Mouse (Mus musculus): ENCODE results near the gene Klc4. TPM values are rescaled to one million over a fixed set of nuclear protein-coding genes. Genes with fewer than 3 reads are reported as not detected.

Gene Klc4
- total and polyA plus RNA-seq, 3 experiments = 5.4 to 9.5 TPM; not detected in 1

GRCm38 (mm10) chr17:46682654-46683389 lies 37.0 kb upstream of the Klc4 start:
- H3K36me3 ChIP-seq (ENCODE audit: control insufficient read depth in 1 of 2, insufficient read depth in 2 of 2, low read length in 2 of 2) = peaks cover 0 to 13% of the 10 kb centered on the region in 2 experiments; a peak in 3 of 4 replicates
- peaks cover 2 to 9% of the 10 kb centered on the region in 2 experiments; a peak in 3 of 4 replicates for H3K4me1 ChIP-seq (ENCODE audit: control insufficient read depth in 1 of 2, insufficient read depth in 2 of 2, low read length in 2 of 2)
- no peak overlapping the region for H3K4me3 ChIP-seq (ENCODE audit: control insufficient read depth in 1 of 2, insufficient read depth in 1 of 2, low read depth in 2 of 2, low read length in 2 of 2)
- no peak overlapping the region for H3K9ac ChIP-seq (ENCODE audit: control insufficient read depth, low read depth, low read length, poor library complexity, severe bottlenecking)
- H3K9me3 ChIP-seq (replicated peaks; ENCODE audit: insufficient read depth, low read length) = no peaks in the 10 kb centered on the region
- H3K27ac ChIP-seq (ENCODE audit: control insufficient read depth, low read depth, low read length) = no peak overlapping the region
- peaks cover 34% of the 10 kb centered on the region for H3K79me2 ChIP-seq (ENCODE audit: control insufficient read depth, insufficient read depth, low read length, poor library complexity)
- H3K27me3 ChIP-seq (ENCODE audit: control insufficient read depth in 1 of 2, insufficient read depth in 2 of 2, low read length in 2 of 2) = no peaks in the 10 kb centered on the region
- DNase-seq (ENCODE audit: low read depth, low spot score) = no peak
- no peak for TF ChIP-seq TBP (IDR thresholded peaks at IDR 0.05; ENCODE audit: low read depth, low read length)
- TF ChIP-seq CTCF (IDR thresholded peaks at IDR 0.05 in 2 of 3, conservative IDR thresholded peaks at IDR 0.05 in 1 of 3; ENCODE audit: control insufficient read depth in 1 of 3, insufficient read depth in 1 of 3, low read depth in 2 of 3, low read length in 3 of 3, poor library complexity in 1 of 3, severe bottlenecking in 1 of 3) = no peak
- TF ChIP-seq MXI1 (IDR thresholded peaks at IDR 0.05; ENCODE audit: low read depth, low read length) = no peak
- no peak for TF ChIP-seq UBTF (IDR thresholded peaks at IDR 0.05; ENCODE audit: borderline replicate concordance, insufficient read depth, low read depth, low read length)
- TF ChIP-seq ZNF384 (IDR thresholded peaks at IDR 0.05; ENCODE audit: low read depth, low read length) = no peak
- no peak for TF ChIP-seq MAFK (IDR thresholded peaks at IDR 0.05; ENCODE audit: borderline replicate concordance, low read depth, low read length)
- no peak for TF ChIP-seq USF1 (IDR thresholded peaks at IDR 0.05; ENCODE audit: low read depth, low read length)
- TF ChIP-seq NRF1 (IDR thresholded peaks at IDR 0.05; ENCODE audit: insufficient read depth, low read depth, low read length, poor library complexity, severe bottlenecking) = no peak
- TF ChIP-seq USF2 (IDR thresholded peaks at IDR 0.05; ENCODE audit: borderline replicate concordance in 1 of 2, insufficient read depth in 1 of 2, low read depth in 1 of 2, low read length in 2 of 2) = no peak
- TF ChIP-seq ZMIZ1 (IDR thresholded peaks at IDR 0.05; ENCODE audit: low read depth, low read length) = no peak
- TF ChIP-seq POLR2A (IDR thresholded peaks at IDR 0.05; ENCODE audit: control insufficient read depth in 1 of 2, insufficient read depth in 1 of 2, low read depth in 1 of 2, low read length in 2 of 2, poor library complexity in 1 of 2) = no peak
- no peak for TF ChIP-seq ZC3H11A (IDR thresholded peaks at IDR 0.05; ENCODE audit: low read depth, low read length)

GRCm38 (mm10) chr17:46681466-46682118 lies 35.8 kb upstream of the Klc4 start:
- H3K27me3 ChIP-seq (ENCODE audit: control insufficient read depth in 1 of 2, insufficient read depth in 2 of 2, low read length in 2 of 2) = no peaks in the 10 kb centered on the region
- H3K4me3 ChIP-seq (ENCODE audit: control insufficient read depth in 1 of 2, insufficient read depth in 1 of 2, low read depth in 2 of 2, low read length in 2 of 2) = peak overlapping the region; percentile 73 to 76
- H3K9me3 ChIP-seq (replicated peaks; ENCODE audit: insufficient read depth, low read length) = no peaks in the 10 kb centered on the region
- H3K4me1 ChIP-seq (ENCODE audit: control insufficient read depth in 1 of 2, insufficient read depth in 2 of 2, low read length in 2 of 2) = peaks cover 2 to 9% of the 10 kb centered on the region in 2 experiments; a peak in 3 of 4 replicates
- peaks cover 0 to 13% of the 10 kb centered on the region in 2 experiments; a peak in 2 of 4 replicates for H3K36me3 ChIP-seq (ENCODE audit: control insufficient read depth in 1 of 2, insufficient read depth in 2 of 2, low read length in 2 of 2)
- peak overlapping the region; percentile 78 for H3K9ac ChIP-seq (ENCODE audit: control insufficient read depth, low read depth, low read length, poor library complexity, severe bottlenecking)
- TF ChIP-seq CHD2 (IDR thresholded peaks at IDR 0.05; ENCODE audit: low read length) (no peak), HCFC1 (IDR thresholded peaks at IDR 0.05; ENCODE audit: low read depth, low read length) (no peak), MAX (IDR thresholded peaks at IDR 0.05; ENCODE audit: low read length) (no peak), MYC (IDR thresholded peaks at IDR 0.05; ENCODE audit: low read depth, low read length) (no peak), TAL1 (IDR thresholded peaks at IDR 0.05; ENCODE audit: low read length) (no peak), RAD21 (IDR thresholded peaks at IDR 0.05; ENCODE audit: low read depth, low read length) (no peak), GABPA (IDR thresholded peaks at IDR 0.05; ENCODE audit: low read depth, low read length) (no peak), ZMIZ1 (IDR thresholded peaks at IDR 0.05; ENCODE audit: low read depth, low read length) (no peak), UBTF (IDR thresholded peaks at IDR 0.05; ENCODE audit: borderline replicate concordance, insufficient read depth, low read depth, low read length) (no peak), SMC3 (IDR thresholded peaks at IDR 0.05; ENCODE audit: low read depth, low read length) (no peak)
- peak overlapping the region; percentile 26; the same call in 1 of the 2 replicates for H3K27ac ChIP-seq (ENCODE audit: control insufficient read depth, low read depth, low read length)
- DNase-seq (ENCODE audit: low read depth, low spot score) = no peak
- H3K79me2 ChIP-seq (ENCODE audit: control insufficient read depth, insufficient read depth, low read length, poor library complexity) = peaks cover 35% of the 10 kb centered on the region
